Mouse (Mus musculus): Measurements from ENCODE around the gene Hmcn2. TPM values are rescaled to one million over a fixed set of nuclear protein-coding genes. Genes with fewer than 3 reads are reported as not detected.
A peak's percentile ranks its signal among the peaks of the same experiment; 100 is the strongest.

Gene Hmcn2
- total RNA-seq, 2 experiments from 2014 or later = 0.51 to 0.52 TPM

DNA sequence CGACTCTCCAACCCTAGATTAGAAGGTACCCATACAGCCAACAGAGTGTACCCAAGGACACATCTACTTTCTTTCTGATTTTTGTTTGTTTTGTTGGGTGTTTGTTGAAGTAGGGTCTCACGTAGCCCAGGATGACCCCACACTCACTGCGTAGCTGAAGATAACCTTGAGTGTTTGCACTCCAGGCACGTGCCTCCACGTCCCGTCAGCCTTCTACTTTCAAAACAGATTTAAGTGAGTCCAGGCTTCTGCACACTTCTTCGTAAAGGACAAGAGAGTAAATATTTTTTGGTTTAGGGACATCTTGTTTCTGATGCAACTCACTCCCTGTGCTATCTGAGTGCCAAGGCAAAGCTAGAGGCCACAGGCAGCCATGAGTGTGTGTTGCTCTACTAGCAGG, 149.0 kb downstream of the Hmcn2 start:
- H3K27ac ChIP-seq = no peak overlapping the region
- intact Hi-C loops (cut with DNase I) = no loop called here

DNA sequence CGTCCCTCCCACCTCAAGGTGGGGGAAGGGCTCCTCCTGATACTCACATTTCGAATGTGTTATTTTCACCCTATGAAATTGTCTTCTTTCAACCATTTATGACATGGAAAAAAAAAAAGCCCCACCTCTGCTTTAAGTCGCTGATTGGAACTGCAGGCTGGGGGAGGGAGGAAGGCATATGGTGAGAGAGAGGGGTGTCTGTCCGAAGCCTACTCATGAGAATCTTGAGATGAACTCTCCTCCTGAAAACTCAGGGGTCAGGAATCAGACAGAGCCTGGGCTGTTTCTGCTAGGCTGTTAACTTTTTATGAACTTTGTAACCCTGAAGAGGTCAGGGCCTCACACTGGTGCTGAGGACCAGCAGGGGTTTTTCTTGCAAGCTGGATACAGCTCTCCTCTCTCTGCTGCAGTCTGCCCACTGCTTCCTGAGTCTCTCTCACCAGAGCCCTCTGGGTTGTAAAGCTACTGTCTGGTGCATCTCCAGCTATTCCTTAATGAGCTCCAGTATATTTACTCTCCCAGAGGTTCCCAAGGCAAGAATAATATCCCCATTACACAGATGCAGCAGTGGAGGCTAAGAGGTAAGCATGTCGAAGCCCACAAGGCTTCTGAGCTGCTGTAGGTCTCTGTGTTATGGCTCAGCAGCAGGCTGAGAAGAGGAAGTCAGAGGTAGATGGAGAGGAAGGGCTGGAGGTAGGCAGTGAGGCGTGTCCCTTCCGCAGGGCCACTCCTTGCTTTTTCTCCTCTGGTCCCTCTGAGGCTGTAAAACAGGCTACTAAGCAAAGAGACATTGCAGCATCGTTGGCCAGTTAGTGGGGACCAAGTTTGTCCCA, 149.7 kb downstream of the Hmcn2 start:
- H3K27ac ChIP-seq = no peak overlapping the region
- no peak for DNase-seq (ENCODE audit: extremely low spot score in 1 of 2, low spot score in 2 of 2)
- H3K4me3 ChIP-seq = no peak overlapping the region
- no peak for TF ChIP-seq CTCF (IDR thresholded peaks at IDR 0.05)
- intact Hi-C loops (cut with DNase I) = no loop called here

More for the DNA sequence above, 149.0 kb downstream of the Hmcn2 start:
- no peak overlapping the region for H3K4me3 ChIP-seq
- no peak for DNase-seq (ENCODE audit: extremely low spot score in 1 of 2, low spot score in 2 of 2)
- no peak for TF ChIP-seq CTCF (IDR thresholded peaks at IDR 0.05)

DNA sequence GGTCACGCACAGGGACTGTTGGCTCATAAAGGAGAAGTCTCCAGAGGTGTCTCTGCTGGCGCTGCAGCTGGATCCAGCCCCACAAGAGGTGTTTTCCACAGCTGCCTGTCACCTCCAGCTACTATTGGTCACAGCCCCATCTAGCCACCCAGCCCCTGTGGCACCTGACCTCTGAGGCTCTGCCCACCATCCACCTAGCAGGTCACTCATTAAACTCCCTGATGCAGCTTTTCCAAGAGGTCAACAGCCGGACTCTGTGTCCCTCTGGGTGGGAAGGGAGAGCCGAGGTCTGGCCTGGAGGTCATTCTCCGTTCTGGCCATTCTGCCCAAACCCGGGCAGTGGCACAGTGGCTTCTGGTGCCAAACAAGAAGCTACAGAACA, 150.3 kb downstream of the Hmcn2 start:
- no peak overlapping the region for H3K4me3 ChIP-seq
- TF ChIP-seq CTCF (IDR thresholded peaks at IDR 0.05) = no peak
- no peak for DNase-seq (ENCODE audit: extremely low spot score in 1 of 2, low spot score in 2 of 2)
- no peak overlapping the region for H3K27ac ChIP-seq
- intact Hi-C loops (cut with DNase I) = no loop called here

DNA sequence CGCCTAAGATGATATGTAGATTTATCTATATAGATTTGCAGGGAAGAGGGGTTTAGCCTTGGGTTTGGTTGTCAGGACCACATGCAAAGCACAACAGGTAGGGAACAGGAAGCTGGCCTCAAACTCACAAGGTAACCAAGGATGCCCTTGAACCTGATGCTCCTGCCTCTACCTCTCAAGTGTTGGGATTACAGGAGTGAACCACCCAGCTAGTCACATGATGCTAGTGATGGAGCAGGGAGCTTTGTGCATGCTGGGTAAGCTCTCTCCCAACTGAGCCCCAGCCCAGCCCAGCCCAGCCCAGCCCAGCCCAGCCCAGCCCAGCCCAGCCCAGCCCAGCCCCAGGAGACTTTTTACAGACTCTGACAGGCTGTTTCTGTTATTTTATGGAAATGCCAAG, 153.2 kb downstream of the Hmcn2 start:
- intact Hi-C loops (cut with DNase I) = no loop called here
- DNase-seq (ENCODE audit: extremely low spot score in 1 of 2, low spot score in 2 of 2) = no peak
- no peak overlapping the region for H3K4me3 ChIP-seq
- H3K27ac ChIP-seq = no peak overlapping the region
- TF ChIP-seq CTCF (IDR thresholded peaks at IDR 0.05) = no peak

DNA sequence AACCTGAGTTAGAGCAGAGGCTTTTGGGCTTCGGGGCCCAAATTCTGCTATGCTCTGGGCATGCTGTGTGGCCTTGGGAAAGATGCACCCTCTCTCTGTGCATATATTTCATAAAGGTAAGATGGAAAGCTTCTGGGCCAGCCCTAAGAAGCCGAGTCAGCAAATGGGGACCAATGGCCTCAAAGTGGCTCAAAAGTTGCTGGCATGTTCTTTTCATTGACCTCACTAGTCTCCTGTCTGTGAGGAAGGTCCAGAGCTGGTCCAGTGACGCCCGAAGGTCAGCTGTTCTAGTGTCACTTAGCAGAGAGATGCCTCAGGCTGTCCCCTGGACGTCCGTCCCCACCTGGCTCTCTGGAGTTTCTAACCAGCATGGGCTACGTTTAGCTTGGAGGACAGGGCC, 154.6 kb downstream of the Hmcn2 start:
- intact Hi-C loops (cut with DNase I) = no loop called here
- Histone ChIP-seq H3K27ac (no peak overlapping the region), H3K4me3 (no peak overlapping the region)
- TF ChIP-seq CTCF (IDR thresholded peaks at IDR 0.05) = no peak
- no peak for DNase-seq (ENCODE audit: extremely low spot score in 1 of 2, low spot score in 2 of 2)

DNA sequence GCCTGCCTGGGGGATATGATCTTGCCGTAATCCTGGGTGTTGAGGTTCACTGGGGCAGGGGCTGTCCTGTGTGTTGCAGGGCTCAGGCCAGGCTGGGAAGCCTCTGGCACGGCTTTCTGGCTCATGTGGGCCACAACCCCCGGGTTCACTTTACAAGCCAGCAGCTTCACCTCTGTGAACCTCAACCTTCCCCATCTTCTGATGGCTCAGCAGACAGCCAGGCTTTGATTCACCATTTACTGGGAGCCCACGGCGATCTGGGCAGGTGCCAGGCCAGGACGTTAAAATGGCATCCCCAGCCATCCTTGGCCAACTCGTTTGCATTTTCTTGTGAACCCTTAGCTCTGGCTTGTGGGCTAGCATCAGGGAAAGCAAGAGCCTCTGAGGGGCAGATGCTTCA, 155.3 kb downstream of the Hmcn2 start:
- intact Hi-C loops (cut with DNase I) = no loop called here
- DNase-seq (ENCODE audit: extremely low spot score in 1 of 2, low spot score in 2 of 2) = no peak
- Histone ChIP-seq H3K27ac (no peak overlapping the region; the same call in 1 of the 2 replicates), H3K4me3 (peak overlapping the region; percentile 44)
- TF ChIP-seq CTCF (IDR thresholded peaks at IDR 0.05) = no peak

DNA sequence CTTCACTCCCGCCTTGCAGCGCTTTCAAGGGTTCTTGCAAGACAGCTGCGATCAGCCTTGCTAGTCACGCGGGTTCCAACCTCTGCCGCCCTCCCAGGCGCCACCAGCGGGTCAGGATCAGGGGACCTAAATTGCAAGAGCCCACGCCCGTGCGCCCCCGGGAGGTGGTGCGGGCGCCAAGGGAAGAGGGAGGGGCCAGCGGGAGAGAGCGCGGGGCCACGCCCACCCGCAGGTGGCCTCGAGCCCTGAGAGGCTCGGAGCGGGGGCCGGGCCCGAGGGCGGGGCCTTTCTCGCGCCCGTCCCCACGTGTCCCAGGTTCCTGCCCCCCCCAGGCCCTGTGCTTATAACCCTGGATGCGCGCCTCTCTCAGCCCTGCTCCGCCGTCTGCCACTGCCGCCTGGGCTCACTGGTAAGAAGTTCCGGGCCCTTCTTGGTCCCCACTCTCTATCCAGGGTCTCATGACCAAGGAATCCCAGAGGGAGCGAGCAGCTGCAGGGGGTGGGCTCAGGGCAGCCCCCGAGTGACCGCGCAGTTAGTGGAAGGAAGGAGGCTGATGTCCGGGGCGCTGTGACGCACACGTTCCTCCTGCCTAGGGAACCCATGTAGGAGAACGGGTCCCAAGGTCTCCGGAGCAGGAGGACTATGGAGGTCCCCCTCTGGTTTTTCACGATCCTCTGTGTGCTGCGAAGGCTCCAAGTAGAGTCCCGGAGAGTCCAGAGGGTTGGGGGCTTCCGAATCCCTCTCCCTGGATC, 155.9 kb downstream of the Hmcn2 start, which contains the start of gene Ass1:
Gene Ass1 (plus strand): TSS at position 277 of the 752 bp plus-strand sequence.
- intact Hi-C loops (cut with DNase I) = no loop called here
- peak within 1 kb of the TSS; percentile 44 for H3K4me3 ChIP-seq
- TF ChIP-seq CTCF (IDR thresholded peaks at IDR 0.05) = peak; percentile 17
- DNase-seq (ENCODE audit: extremely low spot score in 1 of 2, low spot score in 2 of 2) = peak; percentile 48 to 77
- peak within 1 kb of the TSS; percentile 57; the same call in 1 of the 2 replicates for H3K27ac ChIP-seq

DNA sequence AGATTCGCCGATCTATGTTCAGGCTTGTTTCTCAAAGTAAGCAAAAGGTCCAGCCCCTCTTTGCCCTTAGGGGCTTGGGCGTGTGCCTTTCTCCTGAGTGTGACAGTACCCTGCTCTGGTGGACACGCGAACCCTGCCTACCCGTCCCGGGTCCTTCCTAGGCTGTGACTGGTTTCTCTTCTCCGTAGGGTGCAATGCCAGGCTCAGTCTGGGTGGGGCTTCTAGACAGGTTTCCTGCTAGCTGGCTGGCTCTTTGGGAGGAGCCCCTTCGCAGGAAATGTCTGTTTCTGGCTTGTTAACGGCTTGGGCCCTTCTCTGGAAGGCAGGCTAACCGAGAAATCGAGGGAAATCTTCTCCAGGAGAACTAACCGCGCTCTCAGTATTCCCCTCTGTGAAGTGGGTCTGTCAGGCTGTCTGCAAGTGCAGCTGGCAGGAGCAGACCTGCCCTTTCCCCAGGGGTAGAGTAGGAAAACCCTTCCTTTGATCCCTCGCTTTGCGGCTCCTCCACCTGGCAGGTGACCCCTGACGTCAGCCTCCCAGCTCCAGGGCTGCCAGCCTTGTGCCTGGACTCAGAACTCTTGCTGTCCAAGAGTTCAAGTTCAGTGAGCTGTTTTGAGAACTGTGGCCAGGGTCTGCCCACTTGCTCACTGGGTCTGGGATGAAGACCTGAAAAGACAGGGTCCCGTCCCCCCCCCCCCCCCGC, 156.6 kb downstream of the Hmcn2 start:
- peak overlapping the region; percentile 44 for H3K4me3 ChIP-seq
- intact Hi-C loops (cut with DNase I) = no loop called here
- peak overlapping the region; percentile 57; the same call in 1 of the 2 replicates for H3K27ac ChIP-seq
- TF ChIP-seq CTCF (IDR thresholded peaks at IDR 0.05) = no peak
- DNase-seq (ENCODE audit: extremely low spot score in 1 of 2, low spot score in 2 of 2) = no peak

DNA sequence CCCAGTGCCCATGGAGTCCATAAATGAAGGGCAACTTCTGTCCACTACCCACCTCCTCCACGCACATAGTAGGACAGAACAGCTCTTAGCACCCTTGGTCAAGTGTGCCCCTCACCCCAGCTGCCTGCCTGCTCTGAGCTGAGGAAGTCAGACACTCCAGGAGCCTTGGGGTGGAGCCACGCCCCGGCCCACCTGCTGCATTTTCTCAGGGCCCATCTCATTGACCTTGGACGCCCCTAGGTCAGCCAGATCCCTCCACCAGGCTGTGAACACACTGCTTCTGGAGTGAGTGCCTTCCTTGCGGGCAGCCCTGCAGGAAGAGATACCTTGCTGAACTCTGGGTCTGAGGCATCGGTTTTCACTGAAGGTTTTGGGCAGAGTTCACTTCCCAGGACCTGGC, 157.4 kb downstream of the Hmcn2 start:
- DNase-seq (ENCODE audit: extremely low spot score in 1 of 2, low spot score in 2 of 2) = no peak
- TF ChIP-seq CTCF (IDR thresholded peaks at IDR 0.05) = no peak
- Histone ChIP-seq H3K4me3 (no peak overlapping the region), H3K27ac (no peak overlapping the region)
- intact Hi-C loops (cut with DNase I) = loop anchor here (1.0 kb wide), 1 partner anchor 36 kb away; no protein-coding TSS in a partner anchor

DNA sequence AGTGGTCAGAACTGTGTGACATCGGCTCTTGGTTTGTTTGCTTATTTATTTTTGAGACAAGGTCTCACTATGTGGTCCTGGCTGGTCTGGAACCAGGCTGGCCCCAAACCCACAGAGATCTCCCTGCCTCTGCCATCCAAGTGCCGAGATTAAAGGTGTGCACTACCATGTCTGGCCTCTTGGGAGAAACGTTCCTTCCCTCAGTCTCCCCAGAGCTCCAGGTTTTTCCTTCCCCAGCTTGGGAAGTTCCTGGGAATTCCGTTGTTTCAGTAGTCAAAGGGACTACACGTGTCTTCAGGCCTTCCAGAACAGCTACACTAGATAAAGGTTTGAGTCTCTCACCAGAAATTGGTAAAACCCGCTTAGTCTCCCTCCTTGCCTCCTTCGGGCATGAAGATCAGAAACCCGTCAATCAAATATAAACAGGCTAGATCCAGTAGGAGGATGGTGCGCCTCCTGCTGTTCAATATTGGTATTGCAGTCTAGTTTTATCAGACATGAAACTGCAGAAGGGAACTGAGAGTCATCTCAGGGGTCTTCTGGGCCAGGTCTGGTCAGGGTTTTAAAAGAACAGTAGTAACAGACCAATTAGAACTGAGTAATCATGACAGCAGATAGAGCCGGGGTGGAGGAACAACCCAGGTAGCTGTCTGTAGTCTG, 158.3 kb downstream of the Hmcn2 start:
- no peak for DNase-seq (ENCODE audit: extremely low spot score in 1 of 2, low spot score in 2 of 2)
- H3K4me3 ChIP-seq = no peak overlapping the region
- intact Hi-C loops (cut with DNase I) = loop anchor here (1.0 kb wide), 1 partner anchor 37 kb away; no protein-coding TSS in a partner anchor
- no peak overlapping the region for H3K27ac ChIP-seq
- peak; percentile 81 for TF ChIP-seq CTCF (IDR thresholded peaks at IDR 0.05)

DNA sequence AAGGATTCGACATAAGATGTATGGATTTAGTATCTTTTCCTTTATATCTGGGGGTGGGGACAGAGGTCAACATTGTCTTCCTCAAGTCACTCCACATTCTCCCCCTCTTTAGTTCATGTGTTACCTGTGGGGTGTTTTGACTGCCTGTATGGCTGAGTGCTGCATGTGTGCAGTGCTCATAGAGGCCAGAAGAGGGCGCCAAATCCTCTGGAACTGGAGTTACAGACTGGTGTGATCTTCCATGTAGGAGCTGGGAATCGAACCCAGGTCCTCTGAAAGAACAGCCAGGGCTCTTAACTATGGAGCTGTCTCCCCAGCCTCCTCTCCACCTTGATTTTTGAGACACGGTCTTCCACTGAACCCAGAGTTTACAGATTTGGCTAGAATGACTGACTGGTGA, 159.7 kb downstream of the Hmcn2 start:
- Histone ChIP-seq H3K27ac (no peak overlapping the region), H3K4me3 (no peak overlapping the region)
- peak; percentile 41 for TF ChIP-seq CTCF (IDR thresholded peaks at IDR 0.05)
- intact Hi-C loops (cut with DNase I) = no loop called here
- DNase-seq (ENCODE audit: extremely low spot score in 1 of 2, low spot score in 2 of 2) = no peak

Measured in left cerebral cortex, adult 2 months (tissue).